Mouse (Mus musculus) ES-E14 (cell line): ENCODE data around the gene Zfp398.

Source experiments
- CHD2 ChIP-seq: IDR thresholded peaks from 2 replicates; pipeline ENCODE4 v1.6.1; 2014; ENCODE audit warnings: mild to moderate bottlenecking, low read depth, low read length, inconsistent platforms
- HCFC1 ChIP-seq: IDR thresholded peaks from 2 replicates; pipeline ENCODE4 v1.6.1; 2012; ENCODE audit warnings: low read length, inconsistent platforms, borderline replicate concordance; ENCODE audit not compliant: insufficient read depth
- MAFK ChIP-seq: IDR thresholded peaks from 2 replicates; pipeline ENCODE4 v1.6.1; 2014; ENCODE audit warnings: mild to moderate bottlenecking, low read depth, low read length, inconsistent platforms; ENCODE audit not compliant: insufficient read depth
- ZC3H11A ChIP-seq: IDR thresholded peaks from 2 replicates; pipeline ENCODE4 v1.6.1; 2012; ENCODE audit warnings: low read depth, mild to moderate bottlenecking, inconsistent platforms, low read length, borderline replicate concordance

- TF ChIP-seq MAFK: no peak
- no peak for TF ChIP-seq CHD2
- no peak for TF ChIP-seq ZC3H11A
- no peak for TF ChIP-seq HCFC1
These were observed 6.5 kb upstream of the Zfp398 start for GRCm38 (mm10) chr6:47828950-47829349.
